ENCODE assay signal across 7 mouse cellular contexts in genomic region chr7:39449260-39450021, GRCm38 (mm10). TPM values are rescaled to one million over a fixed set of nuclear protein-coding genes. Genes with fewer than 3 reads are reported as not detected.
A peak's percentile ranks its signal among the peaks of the same experiment; 100 is the strongest.
DNase-seq lines count a peak whose midpoint lies in the region; ATAC-seq lines count a peak whose summit lies in the region.

No protein-coding gene starts in this region.

- H3K36me3 ChIP-seq in embryonic facial prominence, embryonic 10.5 days (replicated peaks): peaks cover 11% of the 10 kb centered on the region
- no peaks in the 10 kb centered on the region for H3K36me3 ChIP-seq in intestine, embryonic 15.5 days

- H3K27me3 ChIP-seq in embryonic facial prominence, embryonic 10.5 days (replicated peaks; ENCODE audit: low read depth, poor library complexity, severe bottlenecking): peaks cover 19% of the 10 kb centered on the region
- H3K27me3 ChIP-seq in intestine, embryonic 15.5 days (replicated peaks): no peaks in the 10 kb centered on the region

- peak; percentile 67 for DNase-seq in adrenal gland, postnatal 25 days
- peak; percentile 82 for DNase-seq in embryonic facial prominence, embryonic 10.5 days (ENCODE audit: low spot score)
- DNase-seq in gastrocnemius, postnatal 4 days (ENCODE audit: low spot score in 2 of 2): peak; percentile 52 to 68
- peak; percentile 86 to 96 for DNase-seq in left cerebral cortex, postnatal 14 days (ENCODE audit: low spot score in 2 of 2)
- peak; percentile 73 for DNase-seq in right cerebral cortex, postnatal 14 days

- peak overlapping the region; percentile 83 for H3K9ac ChIP-seq in intestine, embryonic 15.5 days

- intact Hi-C loops in left cerebral cortex, postnatal 14 days (cut with DNase I): no loop called here

- H3K4me1 ChIP-seq in embryonic facial prominence, embryonic 10.5 days: peaks cover 10% of the 10 kb centered on the region
- peaks cover 6% of the 10 kb centered on the region for H3K4me1 ChIP-seq in intestine, embryonic 15.5 days (replicated peaks)

- peak overlapping the region; percentile 81 for H3K4me3 ChIP-seq in embryonic facial prominence, embryonic 10.5 days
- H3K4me3 ChIP-seq in intestine, embryonic 15.5 days (replicated peaks): peak overlapping the region; percentile 85

- peak overlapping the region; percentile 58 for H3K4me2 ChIP-seq in intestine, embryonic 15.5 days (replicated peaks)

- no peaks in the 10 kb centered on the region for H3K9me3 ChIP-seq in embryonic facial prominence, embryonic 10.5 days
- no peaks in the 10 kb centered on the region for H3K9me3 ChIP-seq in intestine, embryonic 15.5 days

- 3% methylated on average over 36 of the region's 36 CpGs for WGBS in embryonic facial prominence, embryonic 10.5 days
- 2% methylated on average over 36 of the region's 36 CpGs for WGBS in intestine, embryonic 15.5 days

- peak; percentile 100 for ATAC-seq in intestine, embryonic 15.5 days
- ATAC-seq in megakaryocyte-erythroid progenitor cell, adult 5-6 weeks (replicated peaks; ENCODE audit: low FRiP score, low TSS enrichment, poor library complexity, severe bottlenecking): peak; percentile 99

- peak overlapping the region; percentile 83 for H3K27ac ChIP-seq in embryonic facial prominence, embryonic 10.5 days (replicated peaks)
- peak overlapping the region; percentile 58 for H3K27ac ChIP-seq in intestine, embryonic 15.5 days

RNA-seq across cellular contexts. Expression of gene Gm5114, which starts 36.5 kb away (rescaled TPM):
- total RNA-seq in adrenal gland, postnatal 25 days (2021): not detected in 2 replicates
- polyA plus RNA-seq in embryonic facial prominence, embryonic 10.5 days (2016; fragmentation: Nextera tagmentation; extraction: Ambion mirVana): not detected in 2 replicates
- total RNA-seq in gastrocnemius, postnatal 4 days (2021): not detected
- not detected in 2 replicates for polyA plus RNA-seq in intestine, embryonic 15.5 days (2015; fragmentation: Nextera tagmentation; extraction: Ambion mirVana)
- not detected for total RNA-seq in left cerebral cortex, postnatal 14 days (2021)
- not detected in 2 replicates for total RNA-seq in megakaryocyte-erythroid progenitor cell, adult 5-6 weeks (2014; fragmentation: Nextera tagmentation)
- not detected in 2 replicates for total RNA-seq in megakaryocyte-erythroid progenitor cell, adult 5-6 weeks (2017)

Comparison
In these comparisons a context has a peak if more than half of its experiments do, and no peak if none do; other contexts are left out.
1. Peak in every context shown above with its lines: DNase-seq, ATAC-seq, H3K4me3 ChIP-seq and H3K27ac ChIP-seq.